Mouse (Mus musculus) cerebellum, adult 9-10 months (tissue): ENCODE results near the gene Gm21725.
"Not testable (repeated sequence)": the region's sequence is repeated elsewhere in the genome, so short reads cannot be mapped to it uniquely, and the experiment has no call there.

ENCODE experiments used
- DNase-seq: peaks from one replicate; pipeline ENCODE4 v3.0.0; 2022

The Gm21725 gene

GRCm38 (mm10) chrY:13348963-13349362 lies at the start of gene Gm21725:
TSS of gene Gm21725 (minus strand) at chrY:13349063.
- not testable (repeated sequence) for DNase-seq
